Mouse (Mus musculus) heart, postnatal 36 days (tissue): ENCODE results near the gene Gm28079. TPM values are rescaled to one million over a fixed set of nuclear protein-coding genes. Genes with fewer than 3 reads are reported as not detected.
"Not testable (repeated sequence)": the region's sequence is repeated elsewhere in the genome, so short reads cannot be mapped to it uniquely, and the experiment has no call there.

Experiments used
- DNase-seq, 2 experiments: peaks; one replicate each; pipeline ENCODE4 v3.0.0; 2021 to 2022
- intact Hi-C: fragments of 180-260 bp; cut with DNase I; formaldehyde crosslinking; loops from one replicate; pipeline ENCODE4 v1.15.1; 2025
- total RNA-seq, 2 experiments: library from RNA; stranded (reverse); gene quantifications; 2 replicates each; pipeline ENCODE4 v1.2.3; 2021

Gm28079 gene
- not detected for total RNA-seq

DNA sequence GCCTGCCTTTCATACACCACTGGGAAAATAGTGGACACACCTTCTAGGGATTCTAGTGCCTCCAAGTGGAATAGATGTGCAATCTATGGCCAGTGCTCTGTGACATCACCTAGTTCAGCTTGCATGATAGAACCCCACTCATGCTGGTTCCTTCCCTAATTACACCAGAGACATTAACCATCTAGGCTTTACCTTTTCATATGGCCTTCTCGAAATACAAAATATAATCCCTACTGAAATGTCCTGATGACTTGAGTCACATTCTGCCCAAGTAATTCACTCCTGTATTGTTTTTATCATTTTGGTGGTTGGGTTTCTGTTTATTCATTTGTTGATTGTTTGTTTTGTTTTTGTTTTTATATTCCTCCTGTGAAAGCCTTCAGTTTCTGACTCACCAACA is at the start of gene Gm28079:
Gm28079 (minus strand) TSS at position 101 of the 400 bp plus-strand sequence.
- intact Hi-C loops, DNase-seq: not testable (repeated sequence)
